19 mouse cellular contexts compared by ENCODE assay signal in genomic region chr2:79018732-79019423, GRCm38 (mm10).
DNase-seq lines count a peak whose midpoint lies in the region; ATAC-seq and TF ChIP-seq lines count a peak whose summit lies in the region.
"Had no signal": no experiment of that assay in that cellular context is flagged by ENCODE, and none has a peak within 500 bp of the region (broad histone marks: within the 10 kb centered on the region; RNA-seq: fewer than 3 reads in every experiment).

No protein-coding gene starts in this region.

- H3K9ac ChIP-seq in kidney, embryonic 16.5 days (replicated peaks; ENCODE audit: low read length): no peak overlapping the region
- H3K9ac ChIP-seq in lung, embryonic 16.5 days (ENCODE audit: low read length): no peak overlapping the region
- H3K9ac ChIP-seq: heart, embryonic 12.5 days; hindbrain, embryonic 12.5 days; liver, embryonic 15.5 days had no signal

- no peak overlapping the region for H3K4me2 ChIP-seq in kidney, embryonic 16.5 days (replicated peaks; ENCODE audit: low read depth, low read length)
- no peak overlapping the region for H3K4me2 ChIP-seq in lung, embryonic 16.5 days (ENCODE audit: low read depth, low read length)
- H3K4me2 ChIP-seq: heart, embryonic 12.5 days; hindbrain, embryonic 12.5 days; liver, embryonic 15.5 days had no signal

- no peak for TF ChIP-seq POLR2A in lung, adult 2 months (IDR thresholded peaks at IDR 0.05; ENCODE audit: borderline replicate concordance, extremely low read depth, low read depth, low read length)
- TF ChIP-seq POLR2A in small intestine, adult 2 months (IDR thresholded peaks at IDR 0.05; ENCODE audit: low read depth, low read length): no peak

- intact Hi-C loops in left cerebral cortex, postnatal 25 days (cut with DNase I): no loop called here

- H3K4me1 ChIP-seq in kidney, embryonic 16.5 days (ENCODE audit: insufficient read depth, low read length): no peaks in the 10 kb centered on the region
- H3K4me1 ChIP-seq in lung, embryonic 16.5 days (replicated peaks; ENCODE audit: control insufficient read depth, insufficient read depth, low read length): no peaks in the 10 kb centered on the region
- no peaks in the 10 kb centered on the region for H3K4me1 ChIP-seq in lung, adult 2 months (ENCODE audit: control insufficient read depth, insufficient read depth, low read length)
- H3K4me1 ChIP-seq in small intestine, adult 2 months (ENCODE audit: control insufficient read depth, insufficient read depth, insufficient read length, low read length): no peaks in the 10 kb centered on the region
- H3K4me1 ChIP-seq: forebrain, embryonic 10.5 days; heart, embryonic 12.5 days; hindbrain, embryonic 12.5 days; liver, embryonic 15.5 days had no signal

- H3K9me3 ChIP-seq in kidney, embryonic 16.5 days (ENCODE audit: low read length): 0 out of 2 replicates have a peak, but pooled peaks cover 5% of the 10 kb centered on the region
- H3K9me3 ChIP-seq in lung, embryonic 16.5 days (ENCODE audit: control insufficient read depth, low read length): no peaks in the 10 kb centered on the region
- H3K9me3 ChIP-seq: forebrain, embryonic 10.5 days; hindbrain, embryonic 12.5 days; liver, embryonic 15.5 days had no signal

- peak; percentile 75; the same call in 1 of the 2 replicates for ATAC-seq in kidney, embryonic 16.5 days (ENCODE audit: low FRiP score, low TSS enrichment)
- peak; percentile 65 for ATAC-seq in lung, embryonic 16.5 days (ENCODE audit: low read depth)
- peak; percentile 67 for ATAC-seq in granulocyte monocyte progenitor cell, adult 5-6 weeks (replicated peaks; ENCODE audit: poor library complexity, severe bottlenecking)

- no peak overlapping the region for H3K4me3 ChIP-seq in kidney, embryonic 16.5 days (ENCODE audit: low read length)
- no peak overlapping the region for H3K4me3 ChIP-seq in lung, embryonic 16.5 days (ENCODE audit: low read length)
- no peak overlapping the region for H3K4me3 ChIP-seq in lung, adult 2 months (replicated peaks; ENCODE audit: extremely low read depth, low read depth, low read length)
- H3K4me3 ChIP-seq in small intestine, adult 2 months (ENCODE audit: low read depth, low read length): no peak overlapping the region
- H3K4me3 ChIP-seq: forebrain, embryonic 10.5 days; heart, embryonic 12.5 days; hindbrain, embryonic 12.5 days; liver, embryonic 15.5 days had no signal

- no peak for TF ChIP-seq CTCF in lung, adult 2 months (IDR thresholded peaks at IDR 0.05; ENCODE audit: insufficient read depth, low read length)
- TF ChIP-seq CTCF in small intestine, adult 2 months (IDR thresholded peaks at IDR 0.05; ENCODE audit: extremely low read depth, insufficient read length, insufficient replicate concordance, low read depth, low read length): no peak

- H3K27ac ChIP-seq in kidney, embryonic 16.5 days (ENCODE audit: low read length): no peak overlapping the region
- no peak overlapping the region for H3K27ac ChIP-seq in lung, embryonic 16.5 days (ENCODE audit: low read length)
- 0 out of 2 replicates have a peak overlapping the region, but pooled peaks have one; percentile 16 for H3K27ac ChIP-seq in small intestine, adult 2 months (ENCODE audit: insufficient read depth, low read depth, low read length)
- H3K27ac ChIP-seq: forebrain, embryonic 10.5 days; hindbrain, embryonic 12.5 days; liver, embryonic 15.5 days had no signal

- WGBS in kidney, embryonic 16.5 days: 53% methylated on average over 4 of the region's 4 CpGs
- WGBS in lung, embryonic 16.5 days: 60% methylated on average over 4 of the region's 4 CpGs
- WGBS in lung, adult 2 months: 73% methylated on average over 4 of the region's 4 CpGs
- WGBS in small intestine, adult 2 months: 71% methylated on average over 4 of the region's 4 CpGs

- no peaks in the 10 kb centered on the region for H3K36me3 ChIP-seq in kidney, embryonic 16.5 days (ENCODE audit: insufficient read depth, low read length)
- no peaks in the 10 kb centered on the region for H3K36me3 ChIP-seq in lung, embryonic 16.5 days (ENCODE audit: control insufficient read depth, insufficient read depth, low read length)
- no peaks in the 10 kb centered on the region for H3K36me3 ChIP-seq in small intestine, adult 2 months (ENCODE audit: control insufficient read depth, insufficient read depth, low read length)
- H3K36me3 ChIP-seq: forebrain, embryonic 10.5 days; heart, embryonic 12.5 days; hindbrain, embryonic 12.5 days; liver, embryonic 15.5 days had no signal

- H3K27me3 ChIP-seq in kidney, embryonic 16.5 days (ENCODE audit: insufficient read depth, low read length): no peaks in the 10 kb centered on the region
- no peaks in the 10 kb centered on the region for H3K27me3 ChIP-seq in lung, embryonic 16.5 days (ENCODE audit: control insufficient read depth, insufficient read depth, low read depth, low read length)
- no peaks in the 10 kb centered on the region for H3K27me3 ChIP-seq in small intestine, adult 2 months (ENCODE audit: control insufficient read depth, insufficient read depth, low read length)
- H3K27me3 ChIP-seq: heart, embryonic 12.5 days; hindbrain, embryonic 12.5 days; liver, embryonic 15.5 days had no signal

- no peak for DNase-seq in kidney, adult 11 months
- DNase-seq in lung, adult 2 months: no peak
- no peak for DNase-seq in thymus, postnatal 14 days
- DNase-seq in left cerebral cortex, postnatal 25 days (ENCODE audit: low spot score in 2 of 2): no peak
- DNase-seq: adrenal gland, adult 2 months; cerebellum, adult 2 months; cerebellum, postnatal 36 days; heart, adult 11 months; heart, postnatal 14 days; right cerebral cortex, postnatal 25 days; thymus, postnatal 4 days had no signal
